Mouse (Mus musculus) brain, embryonic 18.5 days (tissue): ENCODE measurements around the gene Rfx7.
A peak's percentile ranks its signal among the peaks of the same experiment; 100 is the strongest.
"Not testable (repeated sequence)": the region's sequence is repeated elsewhere in the genome, so short reads cannot be mapped to it uniquely, and the experiment has no call there.

Source experiments
- DNase-seq: peaks from one replicate; pipeline ENCODE4 v3.0.0-alpha.2; 2012; ENCODE audit warnings: low read depth, low spot score

Gene Rfx7

GRCm38 (mm10) chr9:72543590-72543989, 11.6 kb downstream of the Rfx7 start:
- DNase-seq: no peak

GRCm38 (mm10) chr9:72558780-72559179, 26.7 kb downstream of the Rfx7 start:
- DNase-seq: no peak

- peak; percentile 0 for DNase-seq
Measured at GRCm38 (mm10) chr9:72560316-72560715, 28.3 kb downstream of the Rfx7 start.

- DNase-seq: no peak
Measured at GRCm38 (mm10) chr9:72563277-72563676, 31.2 kb downstream of the Rfx7 start.

- DNase-seq: no peak
Measured at GRCm38 (mm10) chr9:72567116-72567515, 35.1 kb downstream of the Rfx7 start.

- DNase-seq: no peak
Measured at GRCm38 (mm10) chr9:72580216-72580615, 48.2 kb downstream of the Rfx7 start.

- DNase-seq: no peak
Measured at GRCm38 (mm10) chr9:72590861-72591260, 58.8 kb downstream of the Rfx7 start.

GRCm38 (mm10) chr9:72592016-72592415, 60.0 kb downstream of the Rfx7 start:
- DNase-seq: no peak

GRCm38 (mm10) chr9:72594656-72595055, 62.6 kb downstream of the Rfx7 start:
- DNase-seq: not testable (repeated sequence)

GRCm38 (mm10) chr9:72600142-72600541, 68.1 kb downstream of the Rfx7 start:
- DNase-seq: no peak

- no peak for DNase-seq
Measured at GRCm38 (mm10) chr9:72609771-72610170, 77.7 kb downstream of the Rfx7 start.

- DNase-seq: no peak
Measured at GRCm38 (mm10) chr9:72613884-72614283, 81.8 kb downstream of the Rfx7 start.

- no peak for DNase-seq
Measured at GRCm38 (mm10) chr9:72614786-72615480, 82.9 kb downstream of the Rfx7 start.

- no peak for DNase-seq
Measured at GRCm38 (mm10) chr9:72618037-72618436, 86.0 kb downstream of the Rfx7 start.

GRCm38 (mm10) chr9:72623605-72624004, 91.6 kb downstream of the Rfx7 start:
- DNase-seq: no peak

- DNase-seq: no peak
Measured at GRCm38 (mm10) chr9:72627598-72627997, 95.6 kb downstream of the Rfx7 start.

- DNase-seq: no peak
Measured at GRCm38 (mm10) chr9:72628591-72628990, 96.6 kb downstream of the Rfx7 start.

GRCm38 (mm10) chr9:72632198-72632597, 100.2 kb downstream of the Rfx7 start:
- DNase-seq: no peak

- no peak for DNase-seq
Measured at GRCm38 (mm10) chr9:72635134-72635533, 103.1 kb downstream of the Rfx7 start.

GRCm38 (mm10) chr9:72636547-72636946, 104.5 kb downstream of the Rfx7 start:
- DNase-seq: no peak

GRCm38 (mm10) chr9:72637243-72637642, 105.2 kb downstream of the Rfx7 start:
- no peak for DNase-seq

GRCm38 (mm10) chr9:72638951-72639842, 107.2 kb downstream of the Rfx7 start:
- DNase-seq: no peak
